Mouse (Mus musculus): ENCODE measurements around the gene Msh6. TPM values are rescaled to one million over a fixed set of nuclear protein-coding genes. Genes with fewer than 3 reads are reported as not detected.

Gene Msh6
- 25.5 TPM for polyA plus RNA-seq (2014; fragmentation: Illumina TruSeq; extraction: RNeasy Lipid Tissue Mini Kit (QIAGEN cat#74804); ENCODE audit: low read depth, low replicate concordance)

GRCm38 (mm10) chr17:87974629-87975228 lies at the start of gene Msh6:
Msh6 (plus strand) TSS chr17:87975062.

Other genes starting within 250 kb of the Msh6 start
- gene Kcnk12, start 177.1 kb upstream of the Msh6 start, polyA plus RNA-seq (2014; fragmentation: Illumina TruSeq; extraction: RNeasy Lipid Tissue Mini Kit (QIAGEN cat#74804); ENCODE audit: low read depth, low replicate concordance): not detected
- not detected for gene Rpl36-ps4, start 54.1 kb upstream of the Msh6 start, polyA plus RNA-seq (2014; fragmentation: Illumina TruSeq; extraction: RNeasy Lipid Tissue Mini Kit (QIAGEN cat#74804); ENCODE audit: low read depth, low replicate concordance)
- gene Fbxo11, start 90.2 kb downstream of the Msh6 start, polyA plus RNA-seq (2014; fragmentation: Illumina TruSeq; extraction: RNeasy Lipid Tissue Mini Kit (QIAGEN cat#74804); ENCODE audit: low read depth, low replicate concordance): 60.9 TPM

Measured in testis, adult 10 weeks (tissue).